Mouse (Mus musculus) testis, adult 2 months (tissue): ENCODE data around the gene Gnai2.

ENCODE experiments used
- CTCF ChIP-seq: fragments of 200-500 bp; IDR thresholded peaks from 2 replicates; pipeline ENCODE4 v1.5.1; 2012; ENCODE audit warnings: low read depth, mild to moderate bottlenecking, inconsistent platforms, low read length, moderate library complexity; ENCODE audit not compliant: control insufficient read depth, insufficient read depth, insufficient replicate concordance
- POLR2A ChIP-seq: fragments of 200-500 bp; IDR thresholded peaks from 2 replicates; pipeline ENCODE4 v1.6.1; 2012; ENCODE audit warnings: low read depth, mild to moderate bottlenecking, inconsistent platforms, low read length, moderate library complexity; ENCODE audit not compliant: control insufficient read depth

- TF ChIP-seq CTCF (no peak), POLR2A (no peak)
Observed at GRCm38 (mm10) chr9:107629901-107630425, 5.2 kb downstream of the Gnai2 start.
